Mouse (Mus musculus): ENCODE results near the gene Cldn7.

DNA sequence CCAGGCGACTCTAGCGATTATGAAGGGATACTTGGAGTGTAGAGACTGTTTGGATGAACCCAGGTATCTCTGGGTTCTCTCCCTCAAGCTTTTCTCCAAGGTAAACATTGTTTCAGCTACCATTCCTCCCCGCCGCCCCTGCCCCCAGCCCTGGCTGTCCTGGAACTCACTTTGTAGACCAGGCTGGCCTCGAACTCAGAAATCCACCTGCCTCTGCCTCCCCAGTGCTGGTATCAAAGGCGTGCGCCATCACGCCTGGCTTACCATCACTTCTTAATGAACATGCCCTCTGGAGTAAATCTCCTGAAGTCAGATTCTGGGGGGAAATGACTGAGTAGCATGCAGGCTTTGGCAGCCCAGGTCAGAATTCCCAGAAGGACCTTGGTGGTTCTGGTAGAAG, 17.6 kb downstream of the Cldn7 start, which contains the start of gene Elp5:
- TF ChIP-seq POLR2A (IDR thresholded peaks at IDR 0.05; ENCODE audit: insufficient read depth, low read length) = no peak
- TF ChIP-seq CTCF (IDR thresholded peaks at IDR 0.05; ENCODE audit: low read depth, low read length) = no peak
- TF ChIP-seq EP300 (IDR thresholded peaks at IDR 0.05; ENCODE audit: insufficient read depth, low read depth, low read length) = no peak

All from ES-Bruce4 (cell line).